Mouse (Mus musculus): Measurements from ENCODE around the gene Zfp369.
"Not testable (repeated sequence)": the region's sequence is repeated elsewhere in the genome, so short reads cannot be mapped to it uniquely, and the experiment has no call there.

Gene Zfp369

GRCm38 (mm10) chr13:65278383-65279341 is at the start of gene Zfp369:
Gene Zfp369, plus strand, starts transcription at chr13:65278814.
- in situ Hi-C loops (cut with MboI; ENCODE audit: low sequenced_read_pairs), result no loop called here

DNA sequence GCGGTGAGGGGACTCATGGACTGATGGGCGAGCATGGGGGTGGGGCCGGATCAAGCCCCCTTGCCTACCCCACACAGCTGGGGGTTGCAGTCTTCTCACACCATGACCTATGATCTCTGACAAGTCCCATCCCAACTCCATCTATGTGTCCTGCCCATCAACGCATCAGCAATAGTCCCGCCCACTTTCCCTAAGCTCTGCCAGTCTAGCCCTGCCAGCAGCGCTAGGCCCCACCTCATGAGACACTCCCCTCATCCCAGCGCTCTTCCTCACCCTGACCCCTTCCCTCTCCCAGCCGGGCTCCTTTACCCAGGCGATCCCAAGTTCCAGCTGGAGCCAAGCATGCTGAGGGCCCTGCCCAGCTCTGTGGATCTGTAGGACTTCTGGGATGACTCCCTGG is 41.4 kb upstream of the Zfp369 start:
- in situ Hi-C loops (cut with MboI; ENCODE audit: low sequenced_read_pairs), result no loop called here

DNA sequence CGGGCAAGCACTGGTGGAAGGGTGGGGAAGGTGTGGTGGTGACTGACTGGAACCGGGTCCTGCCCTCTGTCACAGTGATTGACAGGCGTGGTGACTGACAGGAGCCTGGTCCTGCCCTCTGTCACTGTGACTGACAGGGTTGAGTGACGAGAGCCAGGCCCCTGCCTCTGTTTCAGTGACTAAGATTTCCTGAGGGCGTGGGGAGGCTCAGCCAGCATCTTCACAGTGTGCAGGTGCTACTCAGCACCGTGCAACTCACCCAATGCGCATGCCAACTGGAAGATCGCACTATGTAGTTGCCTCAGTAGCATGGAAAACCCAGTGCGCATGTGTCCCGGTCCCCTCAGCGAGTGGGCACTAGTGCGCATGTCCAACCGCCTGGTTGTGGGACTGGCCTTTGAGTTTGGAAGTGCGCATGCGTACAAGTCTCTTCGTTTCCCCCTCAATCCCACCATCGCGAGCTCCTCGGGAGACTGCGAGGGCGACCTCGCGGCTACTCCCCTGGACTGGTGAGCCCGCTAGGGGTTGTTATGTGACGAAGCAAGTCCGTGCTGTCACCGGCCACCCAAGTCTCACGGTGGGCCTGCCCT is 38.0 kb upstream of the Zfp369 start:
- in situ Hi-C loops (cut with MboI; ENCODE audit: low sequenced_read_pairs), result no loop called here

- in situ Hi-C loops (cut with MboI; ENCODE audit: low sequenced_read_pairs), result no loop called here
These were observed 37.5 kb upstream of the Zfp369 start for GRCm38 (mm10) chr13:65241099-65241626.

- in situ Hi-C loops (cut with MboI; ENCODE audit: low sequenced_read_pairs), result no loop called here
These were observed 36.8 kb upstream of the Zfp369 start for GRCm38 (mm10) chr13:65241627-65242318.

DNA sequence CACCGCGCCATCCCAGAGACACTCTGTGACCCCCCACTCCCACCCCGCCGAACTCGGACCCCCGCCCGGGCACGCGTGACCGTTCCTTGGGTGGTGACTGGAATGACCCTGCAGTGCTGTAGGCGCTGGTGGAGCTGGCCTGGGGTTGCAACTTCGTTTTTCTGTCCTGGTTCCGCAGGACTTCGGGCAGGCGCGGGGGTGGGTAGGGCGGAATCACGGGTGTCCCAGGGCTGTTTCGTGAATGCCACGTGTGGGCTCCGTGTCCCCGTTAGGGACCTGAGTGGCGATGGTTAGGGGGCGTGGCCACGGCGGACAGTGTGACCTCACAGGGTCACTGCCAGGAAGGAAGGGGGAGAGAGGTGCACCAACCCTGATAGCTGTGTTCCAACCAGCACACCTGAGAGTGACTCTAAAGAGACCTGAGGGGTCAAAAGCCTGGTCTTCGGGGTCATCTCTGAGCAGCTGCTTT is 36.3 kb upstream of the Zfp369 start:
- in situ Hi-C loops (cut with MboI; ENCODE audit: low sequenced_read_pairs), result no loop called here

DNA sequence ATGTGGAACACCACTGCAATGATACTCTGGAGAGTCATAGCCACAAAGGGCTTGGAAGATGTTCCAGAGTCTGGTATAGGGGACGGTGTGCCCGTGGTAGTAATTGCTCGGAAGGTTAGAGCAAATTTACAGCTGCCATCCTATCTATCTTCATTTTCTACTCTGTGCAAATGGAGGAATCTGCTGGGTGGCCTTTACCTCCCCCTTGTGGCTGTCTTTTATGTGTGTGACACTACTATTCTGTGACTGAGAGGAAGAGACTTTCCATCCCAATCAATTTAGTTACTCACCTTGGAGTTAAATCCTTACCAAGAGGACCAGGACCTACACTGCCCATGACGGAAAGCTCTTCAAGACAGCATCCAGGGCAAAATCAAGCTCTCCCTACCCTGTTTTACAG is 35.3 kb upstream of the Zfp369 start:
- in situ Hi-C loops (cut with MboI; ENCODE audit: low sequenced_read_pairs), result no loop called here

DNA sequence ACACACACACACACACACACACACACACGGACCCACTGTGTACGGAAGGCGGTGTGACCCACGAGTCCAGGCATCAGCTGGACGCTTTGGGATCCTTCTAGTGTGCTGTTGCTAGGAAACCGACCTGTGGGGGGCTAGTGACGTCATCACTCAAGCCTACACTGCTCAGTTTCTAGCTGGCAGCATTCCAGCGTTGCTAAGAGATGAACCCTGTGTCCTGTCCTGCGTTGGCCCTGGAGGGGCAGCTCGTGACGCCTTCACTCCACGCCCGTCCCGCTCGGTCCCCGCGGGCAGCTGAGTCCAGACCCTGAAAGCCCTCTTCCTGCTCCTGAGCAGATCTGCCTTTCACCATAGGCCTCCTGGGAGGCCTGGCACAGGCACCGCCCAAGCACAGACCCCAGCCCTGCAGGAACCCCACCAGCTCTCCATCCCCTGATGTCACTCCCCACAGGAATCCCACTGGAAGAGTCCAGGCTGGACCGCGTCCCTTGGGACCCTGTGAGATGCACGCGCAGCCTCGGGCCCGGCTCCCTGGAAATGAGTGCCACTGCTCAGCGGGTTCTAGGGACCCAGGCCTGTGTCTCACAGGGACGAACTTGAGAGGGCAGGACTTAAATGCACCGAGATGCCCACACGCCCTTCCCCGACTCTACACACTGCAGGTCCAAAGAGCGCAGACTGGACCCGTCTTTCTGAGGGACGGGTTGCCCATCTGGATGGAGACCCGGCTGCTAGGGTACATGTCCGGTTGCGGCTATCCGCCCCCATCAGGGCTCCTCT is 20.2 kb upstream of the Zfp369 start:
- in situ Hi-C loops (cut with MboI; ENCODE audit: low sequenced_read_pairs), result no loop called here

DNA sequence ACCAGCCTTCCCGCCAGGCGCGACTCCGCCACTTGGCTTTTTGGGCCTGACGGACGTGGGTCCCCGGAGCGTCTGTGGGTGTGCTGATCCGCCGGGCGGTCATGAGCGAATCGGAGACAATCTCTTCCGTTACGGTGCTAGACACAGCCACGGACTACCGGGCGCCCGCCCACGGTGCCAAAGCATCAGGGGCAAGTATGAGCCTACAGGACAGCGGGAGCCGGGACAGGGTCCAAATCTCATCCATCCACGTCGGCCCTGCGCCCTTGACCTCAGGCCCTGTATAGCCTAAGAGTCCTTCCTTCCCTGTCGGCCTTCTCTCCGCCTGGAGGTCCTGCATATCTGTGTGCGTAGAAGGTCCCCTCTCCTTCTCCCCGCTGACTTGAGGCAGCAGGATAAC is 19.4 kb upstream of the Zfp369 start, which contains the start of gene Gm10775:
Gm10775 (plus strand) TSS at position 301 of the 400 bp plus-strand sequence.
- in situ Hi-C loops (cut with MboI; ENCODE audit: low sequenced_read_pairs), result no loop called here

- in situ Hi-C loops (cut with MboI; ENCODE audit: low sequenced_read_pairs), result no loop called here
These were observed 16.5 kb upstream of the Zfp369 start for GRCm38 (mm10) chr13:65262086-65262485.

DNA sequence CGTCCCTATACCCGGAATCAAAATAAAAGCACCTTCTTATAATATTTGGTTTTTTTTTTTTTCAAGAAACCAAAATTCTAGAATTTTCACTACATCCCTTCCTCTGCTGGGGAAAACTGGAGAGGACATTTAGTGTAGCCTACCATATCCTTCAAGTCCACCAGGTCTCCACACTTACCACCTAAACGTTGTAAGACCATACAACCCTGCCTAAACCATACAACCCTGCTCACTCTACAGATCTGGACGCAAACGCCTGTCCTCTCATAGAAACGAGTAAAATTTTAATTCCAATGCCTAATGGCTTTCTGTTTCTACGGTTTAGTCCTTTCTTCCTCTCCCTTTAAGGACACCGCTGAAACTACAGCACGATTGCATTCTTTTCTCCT is 626 bp upstream of the Zfp369 start:
- in situ Hi-C loops (cut with MboI; ENCODE audit: low sequenced_read_pairs), result no loop called here

GRCm38 (mm10) chr13:65286771-65287170 is 8.2 kb downstream of the Zfp369 start:
- in situ Hi-C loops (cut with MboI; ENCODE audit: low sequenced_read_pairs), result no loop called here

DNA sequence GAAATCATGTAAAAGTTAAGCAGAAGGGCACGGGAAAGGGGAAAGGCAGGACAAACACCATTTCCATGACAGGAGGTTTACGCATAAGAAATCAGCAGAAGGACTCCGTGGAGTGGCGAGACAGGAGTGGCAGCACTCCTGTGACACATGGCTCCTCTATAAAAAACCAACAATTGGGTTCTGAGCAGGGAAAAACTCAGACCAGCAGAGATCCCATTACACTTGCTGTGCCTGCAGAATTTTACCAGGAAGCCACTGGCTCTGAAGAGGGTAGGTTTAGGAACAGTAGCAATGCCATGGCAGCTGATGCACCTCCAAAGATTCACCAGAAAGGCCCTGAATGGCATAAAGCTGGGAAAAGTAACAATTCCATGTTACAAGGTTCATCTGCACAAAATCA is 17.7 kb downstream of the Zfp369 start:
- in situ Hi-C loops (cut with MboI; ENCODE audit: low sequenced_read_pairs), result no loop called here

GRCm38 (mm10) chr13:65310849-65311248 is 32.2 kb downstream of the Zfp369 start:
- in situ Hi-C loops (cut with MboI; ENCODE audit: low sequenced_read_pairs), result not testable (repeated sequence)

GRCm38 (mm10) chr13:65311311-65311755 is 32.7 kb downstream of the Zfp369 start:
- in situ Hi-C loops (cut with MboI; ENCODE audit: low sequenced_read_pairs), result no loop called here

GRCm38 (mm10) chr13:65311826-65312225 is 33.2 kb downstream of the Zfp369 start:
- in situ Hi-C loops (cut with MboI; ENCODE audit: low sequenced_read_pairs), result no loop called here

DNA sequence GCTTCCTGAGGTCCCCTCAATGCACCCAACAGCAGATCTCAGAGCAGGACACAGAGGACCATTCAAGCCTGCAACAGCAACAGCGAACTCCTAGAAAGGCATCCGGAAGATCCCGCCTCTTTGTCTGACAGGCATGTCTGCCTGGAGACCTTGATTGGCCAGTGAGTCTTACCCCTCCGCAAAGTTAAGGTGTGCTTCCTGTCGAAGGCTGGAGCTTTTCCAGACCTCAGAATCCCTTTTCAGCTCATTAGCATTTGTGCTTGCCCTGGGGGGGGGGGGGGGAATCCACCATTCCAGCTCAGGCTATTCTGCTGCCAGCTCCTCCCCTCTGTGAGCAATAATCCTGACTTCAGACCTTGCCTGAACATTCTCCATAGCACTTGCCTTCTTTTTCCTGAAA is 69.9 kb downstream of the Zfp369 start:
- in situ Hi-C loops (cut with MboI; ENCODE audit: low sequenced_read_pairs), result not testable (repeated sequence)

DNA sequence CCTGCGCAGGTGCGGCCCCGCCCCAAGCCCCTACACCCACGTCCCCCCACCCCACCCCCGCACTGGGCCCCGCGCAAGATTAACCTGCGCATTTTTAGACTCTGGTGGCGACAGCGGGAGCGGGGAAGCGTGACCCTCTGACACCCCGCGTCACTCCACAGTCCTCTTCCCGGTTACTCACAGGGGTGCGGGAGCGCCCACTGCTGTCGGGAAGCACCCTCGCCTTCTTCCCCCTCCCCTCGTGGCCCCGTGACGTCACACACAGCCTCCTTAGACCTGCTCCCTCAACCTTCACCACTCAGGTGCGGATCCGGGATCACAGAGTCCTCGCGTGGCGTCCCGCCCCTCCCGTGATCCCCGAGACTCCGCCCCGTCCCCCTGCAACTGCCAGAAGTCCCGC is 73.2 kb downstream of the Zfp369 start:
- in situ Hi-C loops (cut with MboI; ENCODE audit: low sequenced_read_pairs), result not testable (repeated sequence)
